Mouse (Mus musculus): ENCODE results near the gene Rab3a.

DNA sequence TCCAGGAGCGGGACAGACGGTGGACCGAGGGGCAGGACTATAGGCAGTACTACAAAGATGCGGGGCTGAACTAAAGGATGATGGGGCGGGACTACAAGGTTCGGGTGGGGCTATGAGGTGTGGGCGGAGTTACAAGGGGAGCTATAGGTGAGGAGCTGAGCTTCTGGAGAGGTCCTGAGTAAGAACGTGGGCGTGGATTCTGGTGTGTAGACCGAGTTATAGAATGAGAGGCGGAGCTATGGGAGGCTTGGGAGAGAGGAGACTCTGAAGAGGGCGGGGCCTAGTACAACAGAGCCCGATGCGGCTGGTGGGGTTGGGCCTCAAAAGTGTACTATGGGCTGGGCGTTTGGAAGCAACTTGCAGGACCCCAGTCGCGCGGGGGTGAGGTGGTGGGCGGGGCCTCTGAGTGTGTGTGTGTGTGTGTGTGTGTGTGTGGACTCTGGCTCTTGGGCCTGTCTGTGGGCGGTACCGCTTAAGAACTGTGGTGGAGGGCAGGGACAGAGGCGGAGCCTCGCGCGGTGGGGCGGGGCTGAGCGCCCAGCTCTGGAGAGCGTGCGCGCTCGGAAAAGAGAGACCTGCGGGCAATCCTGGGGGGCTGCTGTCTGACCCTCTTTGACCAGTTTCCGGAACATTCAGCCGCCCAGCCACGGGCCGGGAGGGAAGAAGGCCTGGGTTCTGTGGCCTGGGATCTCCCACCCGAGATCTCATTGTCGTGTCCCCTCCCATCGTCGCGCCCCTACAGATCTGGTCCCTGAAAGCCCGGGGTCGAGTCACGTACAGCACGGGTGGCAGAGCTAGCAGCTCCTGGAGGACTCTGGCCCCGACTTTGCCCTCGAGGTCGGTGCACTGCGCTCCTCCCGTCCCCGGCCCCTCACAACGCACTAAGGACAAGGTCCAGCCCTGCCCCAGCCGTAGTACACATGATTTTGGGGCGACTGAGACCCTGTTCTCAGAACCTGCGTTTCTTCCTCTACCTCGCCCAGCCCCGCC, 42.9 kb downstream of the Rab3a start:
- TF ChIP-seq CHD2 (IDR thresholded peaks at IDR 0.05; ENCODE audit: low read depth, low read length): no peak
- TF ChIP-seq HCFC1 (IDR thresholded peaks at IDR 0.05; ENCODE audit: borderline replicate concordance, insufficient read depth, low read length): no peak
- TF ChIP-seq ZC3H11A (IDR thresholded peaks at IDR 0.05; ENCODE audit: borderline replicate concordance, low read depth, low read length): no peak
- TF ChIP-seq MAFK (IDR thresholded peaks at IDR 0.05; ENCODE audit: insufficient read depth, low read depth, low read length): no peak
- no peak for TF ChIP-seq ZNF384 (IDR thresholded peaks at IDR 0.05; ENCODE audit: low read depth, low read length)
